Mouse (Mus musculus) intestine, postnatal 0 days (tissue): ENCODE results near the gene Hirip3. TPM values are rescaled to one million over a fixed set of nuclear protein-coding genes. Genes with fewer than 3 reads are reported as not detected.

Experiments
- ATAC-seq: fragments of 200-750 bp; cut with Nextera tagmentation; 2 replicates; pipeline ENCODE4 v1.8.0; 2017; ENCODE audit warnings: mild to moderate bottlenecking, moderate TSS enrichment, moderate library complexity
- H3K27ac ChIP-seq: fragments of 300-500 bp; sonication (generic); 2 replicates; pipeline ENCODE4 v1.5.1; 2014; ENCODE audit warnings: mild to moderate bottlenecking, low read depth, low read length, moderate library complexity
- H3K27me3 ChIP-seq: fragments of 300-500 bp; sonication (generic); replicated peaks from 2 replicates; pipeline ENCODE4 v1.6.1; 2014; ENCODE audit warnings: low read length, mixed read lengths; ENCODE audit not compliant: control insufficient read depth, insufficient read depth
- H3K36me3 ChIP-seq: fragments of 300-500 bp; sonication (generic); 2 replicates; pipeline ENCODE4 v1.6.1; 2014; ENCODE audit warnings: mild to moderate bottlenecking, moderate library complexity; ENCODE audit not compliant: control insufficient read depth, insufficient read depth
- H3K4me1 ChIP-seq: fragments of 300-500 bp; sonication (generic); replicated peaks from 2 replicates; pipeline ENCODE4 v1.6.1; 2014; ENCODE audit warnings: antibody characterized with exemption, low read length, mixed read lengths; ENCODE audit not compliant: control insufficient read depth, insufficient read depth
- H3K4me2 ChIP-seq: fragments of 300-500 bp; sonication (generic); replicated peaks from 2 replicates; pipeline ENCODE4 v1.6.1; 2014; ENCODE audit warnings: low read depth, mild to moderate bottlenecking, moderate library complexity
- H3K4me3 ChIP-seq: fragments of 300-500 bp; sonication (generic); 2 replicates; pipeline ENCODE4 v1.5.1; 2014; ENCODE audit warnings: low read depth, low read length
- H3K9ac ChIP-seq: fragments of 300-500 bp; sonication (generic); 2 replicates; pipeline ENCODE4 v1.6.1; 2014; ENCODE audit warnings: mild to moderate bottlenecking, low read depth, low read length
- H3K9me3 ChIP-seq: fragments of 300-500 bp; sonication (generic); 2 replicates; pipeline ENCODE4 v1.6.1; 2016; ENCODE audit warnings: mixed run types; ENCODE audit not compliant: control insufficient read depth
- CTCF ChIP-seq: sonication (generic); IDR thresholded peaks from 2 replicates; pipeline ENCODE4 v1.5.1; 2016; ENCODE audit warnings: low read depth, mild to moderate bottlenecking, control low read depth, antibody characterized with exemption, moderate library complexity
- WGBS: fragments of 180-500 bp; shearing (Covaris S2); extraction: QIAGEN DNeasy Blood & Tissue Kit; methylation state at CpG from one replicate; pipeline ENCODE4 v1.1.7; 2014; 5-methylcytosine and 5-hydroxymethylcytosine counted together
- polyA plus RNA-seq: library from polyadenylated mRNA; unstranded; fragments of >200 nt; fragmentation: Nextera tagmentation; extraction: Ambion mirVana; gene quantifications from 2 replicates; pipeline ENCODE4 v1.2.1, GENCODE M21; 2015

Gene Hirip3
- polyA plus RNA-seq, 1 experiment from 2014 or later, result 7.2 TPM

DNA sequence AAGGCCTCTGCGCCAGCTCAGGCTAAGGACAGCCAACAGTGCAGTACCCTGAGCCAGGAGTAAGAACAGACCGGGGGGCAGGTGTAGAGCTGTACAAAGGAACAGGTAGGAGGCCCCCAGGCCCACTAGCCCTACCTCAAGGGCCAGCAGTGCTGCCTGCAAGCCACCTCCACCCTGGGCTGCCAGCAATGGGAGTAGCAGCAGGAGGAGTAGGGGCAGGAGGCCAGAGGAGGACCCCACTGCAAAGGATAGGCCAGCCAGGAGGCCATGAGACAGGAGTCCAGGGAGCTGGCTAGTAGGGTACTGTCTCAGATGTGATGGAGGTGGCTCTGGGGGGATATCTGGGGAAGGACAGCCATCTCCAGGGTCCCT is 8.7 kb downstream of the Hirip3 start:
- Histone ChIP-seq H3K4me2 (no peak overlapping the region), H3K4me1 (no peaks in the 10 kb centered on the region), H3K27me3 (no peaks in the 10 kb centered on the region), H3K36me3 (peaks cover 98% of the 10 kb centered on the region), H3K9ac (no peak overlapping the region), H3K9me3 (no peaks in the 10 kb centered on the region), H3K27ac (no peak overlapping the region), H3K4me3 (no peak overlapping the region)
- WGBS, result 93% methylated on average over 2 of the region's 2 CpGs
- no peak for TF ChIP-seq CTCF
- no peak for ATAC-seq

DNA sequence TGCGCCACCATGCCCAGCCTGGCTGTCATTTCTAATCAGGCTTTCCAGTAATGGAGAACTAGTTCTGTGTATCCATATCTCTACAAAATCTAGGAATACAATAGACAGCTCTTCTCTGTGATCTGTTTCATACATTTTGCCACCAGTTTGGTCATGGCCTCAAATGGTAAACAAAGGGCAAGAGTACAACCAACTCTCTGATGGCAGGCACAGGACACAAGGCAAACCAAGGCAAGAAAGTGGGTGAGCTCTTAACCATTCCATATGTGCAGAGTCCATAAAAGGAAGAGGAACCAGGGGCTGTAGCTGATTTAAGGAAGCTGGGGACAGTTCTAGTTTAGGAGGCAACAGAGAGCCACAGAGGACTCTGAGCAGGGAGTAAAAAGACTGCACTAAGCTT is 15.5 kb downstream of the Hirip3 start:
- H3K27me3 ChIP-seq, result no peaks in the 10 kb centered on the region
- WGBS, result 100% methylated on average over 1 of the region's 1 CpGs

DNA sequence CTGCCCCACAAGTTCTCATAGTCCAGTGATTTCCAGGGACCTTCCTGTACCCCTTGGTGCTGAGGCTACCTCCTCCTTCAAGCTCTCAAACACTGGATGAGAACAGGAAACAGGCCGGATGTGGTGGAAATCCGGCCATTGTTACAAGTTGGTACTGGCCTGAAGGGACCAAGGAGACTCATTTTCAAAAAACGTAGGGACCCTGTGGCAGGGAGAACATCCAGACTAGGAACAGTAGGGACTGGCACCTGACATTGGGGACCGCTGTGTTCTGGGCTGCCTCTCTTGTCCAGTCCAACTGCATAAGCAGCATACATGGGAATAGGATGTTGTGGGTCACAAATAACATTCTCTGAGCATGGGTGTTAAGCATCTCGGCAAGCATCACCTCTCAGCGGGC is 19.3 kb downstream of the Hirip3 start:
- H3K9me3 ChIP-seq, result no peaks in the 10 kb centered on the region
- H3K27me3 ChIP-seq, result no peaks in the 10 kb centered on the region
- H3K27ac ChIP-seq, result peak overlapping the region; percentile 9; the same call in 1 of the 2 replicates
- no peak for ATAC-seq
- H3K9ac ChIP-seq, result no peak overlapping the region
- 0 out of 2 replicates have a peak, but pooled peaks cover 5% of the 10 kb centered on the region for H3K4me1 ChIP-seq
- no peak overlapping the region for H3K4me2 ChIP-seq
- H3K4me3 ChIP-seq, result no peak overlapping the region
- no peak for TF ChIP-seq CTCF
- peaks cover 49% of the 10 kb centered on the region for H3K36me3 ChIP-seq
- 71% methylated on average over 6 of the region's 6 CpGs for WGBS

More for the DNA sequence above, 15.5 kb downstream of the Hirip3 start:
- no peak for ATAC-seq
- no peak overlapping the region for H3K4me3 ChIP-seq
- peaks cover 87% of the 10 kb centered on the region for H3K36me3 ChIP-seq
- no peaks in the 10 kb centered on the region for H3K9me3 ChIP-seq
- TF ChIP-seq CTCF, result no peak
- no peaks in the 10 kb centered on the region for H3K4me1 ChIP-seq
- no peak overlapping the region for H3K9ac ChIP-seq
- H3K27ac ChIP-seq, result no peak overlapping the region
- no peak overlapping the region for H3K4me2 ChIP-seq

DNA sequence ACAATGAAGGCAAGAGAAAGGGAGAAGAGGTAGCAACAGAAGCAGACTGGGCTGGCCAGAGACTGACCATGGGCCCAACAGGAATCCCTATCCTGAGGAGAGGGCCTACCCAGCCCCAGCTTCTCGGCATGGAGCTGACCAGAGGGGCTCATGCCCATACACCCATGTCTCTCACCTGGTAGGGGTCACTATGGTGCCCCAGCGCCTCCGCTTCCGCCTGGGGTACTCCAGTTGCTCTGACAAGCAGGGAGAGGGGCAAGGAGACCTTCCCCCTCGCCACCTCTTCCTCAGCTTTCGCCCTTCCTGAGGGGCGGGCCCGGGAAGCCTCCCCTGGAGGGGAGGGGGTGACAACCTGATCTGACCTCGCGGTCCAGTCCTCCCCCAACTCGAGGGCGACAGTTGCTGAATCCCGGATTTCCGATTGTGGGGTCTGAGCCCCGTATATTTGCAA is 22.0 kb downstream of the Hirip3 start:
- peak overlapping the region; percentile 86 for H3K9ac ChIP-seq
- no peak for ATAC-seq
- no peaks in the 10 kb centered on the region for H3K27me3 ChIP-seq
- under 1% methylated on average over 15 of the region's 15 CpGs for WGBS
- H3K27ac ChIP-seq, result peak overlapping the region; percentile 82; the same call in 1 of the 2 replicates
- TF ChIP-seq CTCF, result no peak
- peaks cover 24% of the 10 kb centered on the region; the same call in 1 of the 2 replicates for H3K36me3 ChIP-seq
- peak overlapping the region; percentile 82 for H3K4me3 ChIP-seq
- H3K4me1 ChIP-seq, result 0 out of 2 replicates have a peak, but pooled peaks cover 5% of the 10 kb centered on the region
- peak overlapping the region; percentile 97 for H3K4me2 ChIP-seq
- no peaks in the 10 kb centered on the region for H3K9me3 ChIP-seq

DNA sequence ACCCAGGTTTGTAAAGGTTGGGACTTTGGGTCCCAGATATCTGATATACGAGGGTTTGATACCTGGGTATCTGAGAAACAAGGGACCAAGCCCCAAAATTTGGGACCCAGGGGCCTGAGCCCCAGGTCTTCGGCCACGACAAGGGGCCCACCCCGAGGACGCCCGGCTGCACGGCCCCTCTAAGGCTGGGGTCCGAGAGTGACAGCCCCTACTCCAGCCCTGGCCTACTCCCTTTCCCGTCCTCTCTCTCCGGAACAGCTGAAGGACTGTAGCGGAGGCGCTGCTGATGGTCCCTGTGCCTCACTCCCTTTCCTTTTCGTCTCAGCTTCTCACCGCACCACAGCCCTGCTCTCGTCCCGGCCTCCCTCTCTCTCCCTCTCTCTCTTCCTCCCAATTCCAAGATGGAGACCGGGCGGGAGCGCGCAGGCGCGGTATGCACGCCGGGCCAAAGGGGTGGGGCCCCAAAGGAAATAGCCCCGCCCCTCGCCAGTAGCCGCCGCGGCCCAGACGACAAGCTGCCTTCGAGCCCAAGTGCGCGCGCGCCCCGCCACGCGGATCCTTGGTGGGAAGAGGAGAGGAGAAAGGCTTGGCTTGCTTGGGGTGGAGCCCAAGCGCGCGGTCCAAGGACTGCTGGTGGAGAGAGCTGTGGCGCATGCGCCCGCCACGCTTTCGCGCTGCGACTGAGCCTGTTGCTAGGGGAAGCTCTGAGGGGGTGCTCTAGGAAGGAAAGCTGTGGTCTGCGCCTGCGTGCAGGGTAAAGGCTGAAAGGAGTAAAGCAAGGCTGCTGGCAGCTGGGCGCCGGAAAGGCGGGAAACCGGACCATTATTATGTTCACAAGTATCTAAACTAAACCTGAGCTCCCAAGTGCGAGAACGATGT is 22.8 kb downstream of the Hirip3 start, which contains the start of gene Taok2:
Gene Taok2 (minus strand): TSS at position 418 of the 879 bp plus-strand sequence.
- H3K9ac ChIP-seq, result peak within 1 kb of the TSS; percentile 86
- WGBS, result under 1% methylated on average over 56 of the region's 56 CpGs
- no peaks in the 10 kb centered on the region for H3K9me3 ChIP-seq
- H3K27me3 ChIP-seq, result no peaks in the 10 kb centered on the region
- TF ChIP-seq CTCF, result peak; percentile 36
- peak within 1 kb of the TSS; percentile 97 for H3K4me2 ChIP-seq
- ATAC-seq, result peak; percentile 97
- peaks cover 16% of the 10 kb centered on the region; the same call in 1 of the 2 replicates for H3K36me3 ChIP-seq
- H3K4me3 ChIP-seq, result peak within 1 kb of the TSS; percentile 82
- H3K4me1 ChIP-seq, result 0 out of 2 replicates have a peak, but pooled peaks cover 5% of the 10 kb centered on the region
- H3K27ac ChIP-seq, result peak within 1 kb of the TSS; percentile 82

DNA sequence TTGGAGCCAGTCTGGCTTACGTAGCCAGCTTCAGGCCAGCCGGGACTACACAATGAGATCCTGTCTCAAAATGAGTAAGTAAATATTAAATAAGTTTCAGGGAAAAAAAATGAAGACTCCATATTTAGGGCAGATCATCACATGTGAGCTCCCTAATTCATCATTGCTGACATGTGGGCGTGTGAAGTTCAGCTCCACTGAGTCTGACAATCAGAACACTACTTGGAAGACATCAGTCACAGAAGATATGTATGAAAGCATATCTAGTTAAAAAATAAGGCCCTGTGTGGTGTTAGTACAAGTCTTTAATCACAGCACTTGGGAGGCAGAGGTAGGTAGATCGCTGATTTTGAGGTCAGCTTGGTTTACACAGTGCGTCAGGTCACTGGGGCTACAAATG is 25.5 kb downstream of the Hirip3 start:
- no peak for TF ChIP-seq CTCF
- no peak for ATAC-seq

More for the DNA sequence above, 25.5 kb downstream of the Hirip3 start:
- Histone ChIP-seq H3K4me2 (no peak overlapping the region), H3K4me3 (no peak overlapping the region), H3K36me3 (peaks cover 13% of the 10 kb centered on the region), H3K9me3 (no peaks in the 10 kb centered on the region), H3K9ac (no peak overlapping the region), H3K27ac (no peak overlapping the region), H3K4me1 (0 out of 2 replicates have a peak, but pooled peaks cover 5% of the 10 kb centered on the region), H3K27me3 (no peaks in the 10 kb centered on the region)
- 77% methylated on average over 5 of the region's 5 CpGs for WGBS
